Mouse (Mus musculus): ENCODE data around the gene Pdc.
"Not testable (repeated sequence)": the region's sequence is repeated elsewhere in the genome, so short reads cannot be mapped to it uniquely, and the experiment has no call there.

The Pdc gene

DNA sequence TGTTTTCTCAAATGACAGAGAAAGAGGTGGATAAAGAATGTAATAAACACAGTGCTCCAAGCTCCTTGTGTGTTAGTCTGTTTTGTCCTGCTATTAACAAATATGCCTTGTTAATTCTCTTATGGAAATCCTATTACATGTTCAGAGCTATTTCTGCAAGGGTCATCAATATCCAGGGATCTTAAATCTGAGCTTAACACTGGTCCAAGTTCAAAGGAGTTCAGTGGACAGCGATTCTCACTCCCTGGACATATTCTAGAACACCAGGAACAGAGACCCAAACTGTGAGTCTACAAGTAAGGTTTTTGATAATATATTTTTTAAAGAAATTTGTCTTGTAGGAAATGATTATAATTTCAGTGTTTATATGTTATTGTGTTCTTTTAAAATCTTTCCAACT, at the start of gene Pdc:
TSS of gene Pdc (plus strand) at position 213 of the 400 bp plus-strand sequence.
- DNase-seq (ENCODE audit: low read depth, low spot score), result no peak

DNA sequence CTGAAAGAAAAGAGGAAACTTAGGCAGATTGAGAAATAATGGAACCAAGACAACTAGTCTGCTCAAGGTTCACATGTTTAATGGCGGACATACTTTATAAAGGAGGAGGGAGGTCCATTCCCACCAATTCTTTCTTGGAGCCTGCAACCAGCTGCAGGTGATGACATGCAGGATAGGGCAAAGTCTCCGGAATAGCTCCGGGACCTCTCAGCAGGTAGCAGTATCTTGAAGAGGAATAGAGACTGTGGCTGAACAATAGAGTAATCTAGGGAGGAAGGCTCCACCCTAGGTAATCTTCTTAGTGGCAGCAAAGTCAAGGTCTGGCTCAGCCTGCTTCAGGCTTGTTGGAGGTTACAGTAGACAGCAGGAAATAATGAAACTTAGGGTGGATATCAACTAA, 25.2 kb upstream of the Pdc start:
- not testable (repeated sequence) for DNase-seq (ENCODE audit: low read depth, low spot score)

DNA sequence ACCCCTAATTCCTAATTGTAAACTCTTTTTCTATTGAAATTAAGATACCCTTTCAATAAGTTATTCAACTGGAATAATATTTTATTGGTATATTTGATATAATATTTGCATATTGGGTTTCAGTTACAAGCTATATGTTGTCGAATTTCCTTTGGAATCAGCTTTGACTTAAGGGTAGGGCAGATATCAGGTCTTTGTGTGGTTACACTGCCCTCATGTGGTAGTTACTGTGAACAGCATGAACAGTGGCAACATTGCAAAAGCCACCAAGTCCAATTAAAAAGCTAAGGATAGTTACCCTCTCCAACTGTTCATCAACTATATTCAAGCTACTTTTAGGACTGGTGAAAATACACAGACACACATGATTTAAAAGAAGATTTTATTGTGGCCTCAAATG, 11.6 kb upstream of the Pdc start:
- DNase-seq (ENCODE audit: low read depth, low spot score), result no peak

DNA sequence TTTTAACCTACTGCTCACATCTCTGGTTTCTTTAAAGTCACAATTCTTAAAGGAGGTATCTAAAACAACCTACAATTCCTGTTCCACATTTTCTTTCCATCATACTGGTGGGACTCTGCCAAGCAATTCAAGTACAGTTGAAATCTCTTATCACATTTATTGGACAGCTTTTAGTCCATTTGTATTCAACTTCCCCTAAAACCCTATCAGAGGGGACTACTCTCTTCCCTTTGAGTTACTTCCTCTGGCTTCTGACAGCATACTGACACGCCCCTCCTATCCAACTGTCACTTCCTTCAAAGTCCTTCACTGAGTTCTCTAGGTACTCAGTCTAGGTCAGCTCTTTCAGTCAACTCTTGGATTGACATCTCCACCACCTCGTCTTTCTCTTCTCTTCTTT, 15.9 kb downstream of the Pdc start:
- DNase-seq (ENCODE audit: low read depth, low spot score), result no peak

DNA sequence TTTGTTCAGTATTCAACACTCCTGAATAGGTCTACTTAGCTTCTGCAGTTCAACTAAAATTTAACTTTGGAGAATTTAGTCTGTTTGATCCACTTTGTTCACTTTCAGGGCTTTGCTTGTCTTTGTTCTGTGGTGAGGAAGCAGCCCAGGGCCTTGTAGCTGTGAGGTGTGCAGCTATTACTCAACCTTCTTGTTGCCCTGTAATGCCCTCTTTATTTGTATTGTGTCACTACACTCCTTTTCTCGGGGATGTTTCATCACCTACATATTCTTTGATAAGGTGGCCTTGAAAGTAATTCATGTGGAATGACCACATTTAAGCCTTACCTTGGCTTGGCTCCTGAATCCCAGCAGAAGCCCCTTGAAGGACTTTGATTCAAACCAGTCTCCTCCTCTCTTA, 41.6 kb downstream of the Pdc start:
- DNase-seq (ENCODE audit: low read depth, low spot score), result no peak

DNA sequence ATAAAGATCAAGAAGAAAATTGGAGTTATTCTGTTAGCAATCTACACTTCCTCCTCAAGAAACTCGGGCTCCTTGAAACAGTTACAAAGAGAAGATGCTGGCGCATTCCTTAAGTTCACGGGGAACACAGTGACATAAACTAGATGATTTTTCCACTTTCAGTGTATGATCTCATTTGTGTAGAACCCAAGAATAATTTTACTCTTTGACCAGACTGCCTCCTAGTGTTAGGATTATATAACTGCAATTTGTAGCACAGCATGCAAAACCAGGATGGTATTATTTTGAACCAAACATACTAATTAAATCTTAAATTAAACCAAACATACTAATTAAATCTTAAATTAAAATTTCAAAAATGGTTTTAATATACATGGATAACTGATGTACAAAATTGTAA, 53.7 kb downstream of the Pdc start:
- no peak for DNase-seq (ENCODE audit: low read depth, low spot score)

DNA sequence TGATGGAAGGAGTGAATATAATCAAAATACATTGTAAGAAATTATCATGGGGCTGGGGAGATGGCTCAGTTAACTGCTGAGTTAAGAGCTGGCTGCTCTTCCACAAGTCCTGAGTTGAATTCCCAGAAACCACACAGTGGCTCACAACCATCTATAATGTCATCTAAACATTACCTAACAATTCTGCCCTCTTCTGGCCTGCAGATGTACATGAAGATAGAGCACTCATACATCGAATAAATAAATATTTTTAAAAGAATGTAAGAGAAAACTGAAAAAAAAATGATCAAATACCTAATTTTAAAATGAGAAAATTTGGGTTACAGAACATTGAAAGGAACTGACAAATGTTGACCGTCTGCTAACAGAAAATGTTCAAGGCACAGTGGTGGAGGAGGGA, 55.0 kb downstream of the Pdc start:
- no peak for DNase-seq (ENCODE audit: low read depth, low spot score)

All from brain, embryonic 18.5 days (tissue).